Comparison of ENCODE assay signal across 5 mouse cellular contexts in the genomic region with DNA sequence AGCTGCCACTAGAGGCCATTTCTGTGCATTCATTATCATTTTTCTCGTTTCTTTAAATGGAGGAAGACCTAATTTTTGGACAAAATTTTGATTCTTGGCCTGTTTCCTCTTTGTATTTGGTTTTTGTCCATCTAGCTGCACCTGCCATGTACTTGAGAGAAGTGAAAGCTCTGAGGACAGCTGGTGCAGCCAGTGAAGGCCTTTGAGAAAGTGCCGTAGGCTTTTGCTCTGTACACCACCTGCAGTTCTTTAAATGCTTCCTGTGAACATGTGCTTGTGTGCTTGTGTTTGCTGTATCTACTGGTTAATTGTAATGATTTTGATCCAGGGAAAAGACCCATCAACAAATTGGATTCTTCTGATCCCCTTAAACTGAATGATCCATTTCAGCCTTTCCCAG.
"Had no signal": no experiment of that assay in that cellular context is flagged by ENCODE, and none has a peak within 500 bp of the region (broad histone marks: within the 10 kb centered on the region; RNA-seq: fewer than 3 reads in every experiment).

No protein-coding gene starts in this region.

- DNase-seq: kidney, postnatal 14 days; lung, adult 2 months; lung, postnatal 36 days; right cerebral cortex, adult 18-20 months; thymus, postnatal 25 days had no signal
